In genomic region chr4:147897348-147897747, GRCm38 (mm10) we compare ENCODE assay signal across 17 mouse cellular contexts. TPM values are rescaled to one million over a fixed set of nuclear protein-coding genes. Genes with fewer than 3 reads are reported as not detected.
A peak's percentile ranks its signal among the peaks of the same experiment; 100 is the strongest.
DNase-seq lines count a peak whose midpoint lies in the region; ATAC-seq and TF ChIP-seq lines count a peak whose summit lies in the region.
"Had no signal": no experiment of that assay in that cellular context is flagged by ENCODE, and none has a peak within 500 bp of the region (broad histone marks: within the 10 kb centered on the region; RNA-seq: fewer than 3 reads in every experiment).

No protein-coding gene starts in this region.

- 71% methylated on average over 3 of the region's 3 CpGs for WGBS in heart, adult 2 months
- 87% methylated on average over 3 of the region's 3 CpGs for WGBS in intestine, embryonic 15.5 days

- TF ChIP-seq POLR2A in heart, adult 2 months (IDR thresholded peaks at IDR 0.05; ENCODE audit: insufficient read depth, low read depth, low read length): peak; percentile 65

- no peak for ATAC-seq in intestine, embryonic 15.5 days
- ATAC-seq: CD4-positive, CD25-positive, alpha-beta regulatory T cell, adult 4 months; lung, postnatal 0 days had no signal

- peak overlapping the region; percentile 98 for H3K27ac ChIP-seq in gastrocnemius, adult 2 months
- H3K27ac ChIP-seq in heart, adult 2 months: peak overlapping the region; percentile 97
- H3K27ac ChIP-seq in intestine, embryonic 15.5 days: no peak overlapping the region
- H3K27ac ChIP-seq: embryonic facial prominence, embryonic 10.5 days; hindbrain, embryonic 15.5 days; kidney, embryonic 15.5 days; midbrain, embryonic 10.5 days; stomach, postnatal 0 days had no signal

- peak; percentile 69 for DNase-seq in gastrocnemius, adult 2 months
- DNase-seq in gastrocnemius, postnatal 10 days: no peak
- DNase-seq in cerebellum, postnatal 25 days: peak; percentile 58 to 59
- peak; percentile 51 to 70 for DNase-seq in heart, adult 2 months
- DNase-seq in heart, postnatal 10 days: peak; percentile 72 to 79
- no peak for DNase-seq in adrenal gland, postnatal 14 days
- DNase-seq: layer of hippocampus, postnatal 36 days; spleen, adult 18-20 months; thymus, postnatal 4 days had no signal

- peaks cover 52% of the 10 kb centered on the region for H3K36me3 ChIP-seq in heart, adult 2 months (ENCODE audit: control insufficient read depth, insufficient read depth, low read length)
- H3K36me3 ChIP-seq in intestine, embryonic 15.5 days: peaks cover 30% of the 10 kb centered on the region

- peak overlapping the region; percentile 57 for H3K4me3 ChIP-seq in gastrocnemius, adult 2 months
- no peak overlapping the region for H3K4me3 ChIP-seq in heart, adult 2 months
- H3K4me3 ChIP-seq in intestine, embryonic 15.5 days (replicated peaks): no peak overlapping the region
- H3K4me3 ChIP-seq: embryonic facial prominence, embryonic 10.5 days; hindbrain, embryonic 15.5 days; kidney, embryonic 15.5 days; midbrain, embryonic 10.5 days had no signal

- no peaks in the 10 kb centered on the region for H3K27me3 ChIP-seq in heart, adult 2 months (ENCODE audit: control insufficient read depth, insufficient read depth, low read length)
- H3K27me3 ChIP-seq in intestine, embryonic 15.5 days (replicated peaks): no peaks in the 10 kb centered on the region
- H3K27me3 ChIP-seq: hindbrain, embryonic 15.5 days; kidney, embryonic 15.5 days had no signal

- intact Hi-C loops in gastrocnemius, adult 2 months (cut with DNase I): loop anchor here (2.0 kb wide), 1 partner anchor 29 kb away; the partner anchor contains the start of genes Fv1 and Miip
- intact Hi-C loops in heart, adult 2 months (cut with DNase I): no loop called here
- intact Hi-C loops in heart, postnatal 10 days (cut with DNase I): no loop called here

- no peak; the same call in none of the 2 replicates for TF ChIP-seq EP300 in heart, adult 2 months (IDR thresholded peaks at IDR 0.05; ENCODE audit: insufficient read depth, low read depth, low read length)

- H3K4me2 ChIP-seq in intestine, embryonic 15.5 days (replicated peaks): no peak overlapping the region
- H3K4me2 ChIP-seq: hindbrain, embryonic 15.5 days; kidney, embryonic 15.5 days had no signal

- H3K4me1 ChIP-seq in heart, adult 2 months (ENCODE audit: control insufficient read depth, insufficient read depth, low read length): peaks cover 20% of the 10 kb centered on the region
- H3K4me1 ChIP-seq in intestine, embryonic 15.5 days (replicated peaks): 0 out of 2 replicates have a peak, but pooled peaks cover 4% of the 10 kb centered on the region
- H3K4me1 ChIP-seq: embryonic facial prominence, embryonic 10.5 days; kidney, embryonic 15.5 days; midbrain, embryonic 10.5 days had no signal

- peak overlapping the region; percentile 44 for H3K9ac ChIP-seq in heart, adult 2 months (ENCODE audit: low read depth, low read length)
- no peak overlapping the region for H3K9ac ChIP-seq in intestine, embryonic 15.5 days
- H3K9ac ChIP-seq: hindbrain, embryonic 15.5 days; kidney, embryonic 15.5 days had no signal

- no peak for TF ChIP-seq CTCF in gastrocnemius, adult 2 months (IDR thresholded peaks at IDR 0.05)
- no peak for TF ChIP-seq CTCF in heart, adult 2 months (IDR thresholded peaks at IDR 0.05)

- H3K9me3 ChIP-seq in intestine, embryonic 15.5 days: no peaks in the 10 kb centered on the region
- H3K9me3 ChIP-seq: embryonic facial prominence, embryonic 10.5 days; hindbrain, embryonic 15.5 days; kidney, embryonic 15.5 days; midbrain, embryonic 10.5 days had no signal

- H3K79me2 ChIP-seq in heart, adult 2 months (replicated peaks; ENCODE audit: control insufficient read depth, insufficient read depth, low read length): peaks cover 2% of the 10 kb centered on the region; the same call in 1 of the 2 replicates

RNA-seq across cellular contexts. Expression of gene Mfn2, which starts 7.2 kb away (rescaled TPM):
- total RNA-seq in gastrocnemius, adult 2 months (2021): 100 to 1,000 TPM; 416 to 452 TPM
- total RNA-seq in gastrocnemius, postnatal 10 days (2021): 100 to 1,000 TPM; 254 to 282 TPM
- total RNA-seq in heart, adult 2 months (2021): 100 to 1,000 TPM; 626 to 697 TPM
- 395 and 619 TPM in 2 replicates for polyA plus RNA-seq in heart, adult 2 months (2012; rRNA removed)
- total RNA-seq in heart, postnatal 10 days (2021): 100 to 1,000 TPM; 583 to 610 TPM
- 191 and 207 TPM in 2 replicates for total RNA-seq in adrenal gland, postnatal 14 days (2021)
- polyA plus RNA-seq in intestine, embryonic 15.5 days (2015; fragmentation: Nextera tagmentation; extraction: Ambion mirVana): 42.4 and 42.5 TPM in 2 replicates

RNA-seq across cellular contexts. Expression of gene Fv1, which starts 28.6 kb away (rescaled TPM):
- total RNA-seq in gastrocnemius, adult 2 months (2021): 1 to 10 TPM; 7.3 to 7.7 TPM
- 1 to 10 TPM; 3.2 to 4.6 TPM for total RNA-seq in gastrocnemius, postnatal 10 days (2021)
- 10 to 100 TPM; 21.1 to 22.8 TPM for total RNA-seq in heart, adult 2 months (2021)
- polyA plus RNA-seq in heart, adult 2 months (2012; rRNA removed): 3.3 and 14.3 TPM in 2 replicates
- total RNA-seq in heart, postnatal 10 days (2021): 10 to 100 TPM; 11.2 to 14.3 TPM
- 7.8 and 9.2 TPM in 2 replicates for total RNA-seq in adrenal gland, postnatal 14 days (2021)
- polyA plus RNA-seq in intestine, embryonic 15.5 days (2015; fragmentation: Nextera tagmentation; extraction: Ambion mirVana): 9.6 and 9.8 TPM in 2 replicates

RNA-seq across cellular contexts. Expression of gene Miip, which starts 28.7 kb away (rescaled TPM):
- total RNA-seq in gastrocnemius, adult 2 months (2021): 1 to 10 TPM; 5.1 to 5.5 TPM
- 1 to 10 TPM; 6.2 to 9.2 TPM for total RNA-seq in gastrocnemius, postnatal 10 days (2021)
- 1 to 10 TPM; 5.4 to 7.4 TPM for total RNA-seq in heart, adult 2 months (2021)
- 24.8 and 26.0 TPM in 2 replicates for polyA plus RNA-seq in heart, adult 2 months (2012; rRNA removed)
- 10 to 100 TPM in 1 of 2 experiments, 1 to 10 TPM in 1; 8.8 to 12.4 TPM for total RNA-seq in heart, postnatal 10 days (2021)
- 19.4 and 26.0 TPM in 2 replicates for total RNA-seq in adrenal gland, postnatal 14 days (2021)
- 33.1 and 35.6 TPM in 2 replicates for polyA plus RNA-seq in intestine, embryonic 15.5 days (2015; fragmentation: Nextera tagmentation; extraction: Ambion mirVana)

RNA-seq across cellular contexts. Expression of gene Plod1, which starts 39.2 kb away (rescaled TPM):
- total RNA-seq in gastrocnemius, adult 2 months (2021): 10 to 100 TPM; 17.1 to 25.9 TPM
- 10 to 100 TPM; 50.6 to 55.3 TPM for total RNA-seq in gastrocnemius, postnatal 10 days (2021)
- 10 to 100 TPM; 62.4 to 65.8 TPM for total RNA-seq in heart, adult 2 months (2021)
- 88.6 and 123 TPM in 2 replicates for polyA plus RNA-seq in heart, adult 2 months (2012; rRNA removed)
- total RNA-seq in heart, postnatal 10 days (2021): 100 to 1,000 TPM in 1 of 2 experiments, 10 to 100 TPM in 1; 97.7 to 104 TPM
- 43.7 and 44.2 TPM in 2 replicates for total RNA-seq in adrenal gland, postnatal 14 days (2021)
- polyA plus RNA-seq in intestine, embryonic 15.5 days (2015; fragmentation: Nextera tagmentation; extraction: Ambion mirVana): 38.0 and 38.8 TPM in 2 replicates

RNA-seq across cellular contexts. Expression of gene 2510039O18Rik, which starts 43.3 kb away (rescaled TPM):
- total RNA-seq in gastrocnemius, adult 2 months (2021): 10 to 100 TPM; 17.0 to 21.5 TPM
- total RNA-seq in gastrocnemius, postnatal 10 days (2021): 10 to 100 TPM; 25.7 to 28.2 TPM
- 10 to 100 TPM; 38.9 to 41.9 TPM for total RNA-seq in heart, adult 2 months (2021)
- 41.2 and 42.3 TPM in 2 replicates for polyA plus RNA-seq in heart, adult 2 months (2012; rRNA removed)
- total RNA-seq in heart, postnatal 10 days (2021): 10 to 100 TPM; 47.0 to 49.5 TPM
- total RNA-seq in adrenal gland, postnatal 14 days (2021): 43.4 and 44.0 TPM in 2 replicates
- polyA plus RNA-seq in intestine, embryonic 15.5 days (2015; fragmentation: Nextera tagmentation; extraction: Ambion mirVana): 17.5 and 18.4 TPM in 2 replicates

Comparison
In these comparisons a context has a peak if more than half of its experiments do, and no peak if none do; other contexts are left out.
1. DNase-seq: peak in gastrocnemius, adult 2 months (single experiment), cerebellum, postnatal 25 days (2 of 2), heart, adult 2 months (2 of 2) and heart, postnatal 10 days (2 of 2); none in gastrocnemius, postnatal 10 days (single experiment) and adrenal gland, postnatal 14 days (single experiment).